Comparison of ENCODE assay signal across 26 mouse cellular contexts in genomic region chr17:30690181-30690580, GRCm38 (mm10).
DNase-seq lines count a peak whose midpoint lies in the region; ATAC-seq lines count a peak whose summit lies in the region.
"Had no signal": no experiment of that assay in that cellular context is flagged by ENCODE, and none has a peak within 500 bp of the region (broad histone marks: within the 10 kb centered on the region; RNA-seq: fewer than 3 reads in every experiment).

No protein-coding gene starts in this region.

- H3K9me3 ChIP-seq in stomach, embryonic 16.5 days (replicated peaks; ENCODE audit: control insufficient read depth, low read length): no peaks in the 10 kb centered on the region
- H3K9me3 ChIP-seq in liver, embryonic 11.5 days (ENCODE audit: control insufficient read depth, low read length): no peaks in the 10 kb centered on the region
- H3K9me3 ChIP-seq in midbrain, embryonic 16.5 days (replicated peaks; ENCODE audit: control insufficient read depth, low read length, poor library complexity, severe bottlenecking): no peaks in the 10 kb centered on the region
- H3K9me3 ChIP-seq: embryonic facial prominence, embryonic 10.5 days; embryonic facial prominence, embryonic 13.5 days; forebrain, embryonic 10.5 days; forebrain, embryonic 13.5 days; heart, embryonic 10.5 days; heart, embryonic 13.5 days; hindbrain, embryonic 12.5 days; hindbrain, embryonic 15.5 days had no signal

- no peak overlapping the region for H3K9ac ChIP-seq in stomach, embryonic 16.5 days (ENCODE audit: low read length)
- no peak overlapping the region for H3K9ac ChIP-seq in liver, embryonic 11.5 days (ENCODE audit: low read depth, low read length)
- H3K9ac ChIP-seq in midbrain, embryonic 16.5 days (ENCODE audit: low read depth, low read length): no peak overlapping the region
- H3K9ac ChIP-seq: embryonic facial prominence, embryonic 13.5 days; forebrain, embryonic 13.5 days; heart, embryonic 13.5 days; hindbrain, embryonic 12.5 days; hindbrain, embryonic 15.5 days had no signal

- no peaks in the 10 kb centered on the region for H3K36me3 ChIP-seq in stomach, embryonic 16.5 days (ENCODE audit: control insufficient read depth, insufficient read depth, low read length)
- no peaks in the 10 kb centered on the region for H3K36me3 ChIP-seq in liver, embryonic 11.5 days (ENCODE audit: control insufficient read depth, insufficient read depth, low read length)
- no peaks in the 10 kb centered on the region for H3K36me3 ChIP-seq in midbrain, embryonic 16.5 days (ENCODE audit: control insufficient read depth, insufficient read depth, low read length)
- H3K36me3 ChIP-seq: embryonic facial prominence, embryonic 10.5 days; embryonic facial prominence, embryonic 13.5 days; forebrain, embryonic 10.5 days; heart, embryonic 10.5 days; heart, embryonic 13.5 days; hindbrain, embryonic 12.5 days; hindbrain, embryonic 15.5 days had no signal

- ATAC-seq in cerebellum, adult (ENCODE audit: insufficient number of reproducible peaks, low FRiP score, low TSS enrichment): no peak
- ATAC-seq in stomach, embryonic 16.5 days (ENCODE audit: insufficient read depth, low FRiP score): peak; percentile 21; the same call in 1 of the 2 replicates
- ATAC-seq in liver, embryonic 11.5 days (replicated peaks; ENCODE audit: low FRiP score): no peak
- no peak for ATAC-seq in midbrain, embryonic 16.5 days
- ATAC-seq: activated CD4-positive, CD25-positive, alpha-beta regulatory T cell, adult 4 months; forebrain, embryonic 13.5 days; forebrain, embryonic 16.5 days; intestine, postnatal 0 days had no signal

- WGBS in stomach, embryonic 16.5 days: 77% methylated on average over 8 of the region's 8 CpGs
- 85% methylated on average over 8 of the region's 8 CpGs for WGBS in liver, embryonic 11.5 days
- WGBS in midbrain, embryonic 16.5 days: 73% methylated on average over 8 of the region's 8 CpGs

- H3K4me1 ChIP-seq in stomach, embryonic 16.5 days (ENCODE audit: control insufficient read depth, insufficient read depth, low read length): no peaks in the 10 kb centered on the region
- no peaks in the 10 kb centered on the region for H3K4me1 ChIP-seq in liver, embryonic 11.5 days (replicated peaks; ENCODE audit: control insufficient read depth, insufficient read depth, low read length)
- no peaks in the 10 kb centered on the region for H3K4me1 ChIP-seq in midbrain, embryonic 16.5 days (ENCODE audit: control insufficient read depth, insufficient read depth, low read length)
- H3K4me1 ChIP-seq: forebrain, embryonic 13.5 days; heart, embryonic 10.5 days; heart, embryonic 13.5 days; hindbrain, embryonic 12.5 days; hindbrain, embryonic 15.5 days had no signal

- H3K4me2 ChIP-seq in stomach, embryonic 16.5 days (ENCODE audit: low read depth, low read length): no peak overlapping the region
- H3K4me2 ChIP-seq in liver, embryonic 11.5 days: no peak overlapping the region
- no peak overlapping the region for H3K4me2 ChIP-seq in midbrain, embryonic 16.5 days (ENCODE audit: low read length)
- H3K4me2 ChIP-seq: embryonic facial prominence, embryonic 13.5 days; forebrain, embryonic 13.5 days; heart, embryonic 13.5 days; hindbrain, embryonic 12.5 days; hindbrain, embryonic 15.5 days had no signal

- no peaks in the 10 kb centered on the region for H3K27me3 ChIP-seq in stomach, embryonic 16.5 days (ENCODE audit: control insufficient read depth, insufficient read depth, low read length)
- H3K27me3 ChIP-seq in liver, embryonic 11.5 days (replicated peaks; ENCODE audit: control insufficient read depth, insufficient read depth, low read length): no peaks in the 10 kb centered on the region
- H3K27me3 ChIP-seq in midbrain, embryonic 16.5 days (ENCODE audit: control insufficient read depth, insufficient read depth, low read depth, low read length): no peaks in the 10 kb centered on the region
- H3K27me3 ChIP-seq: embryonic facial prominence, embryonic 13.5 days; forebrain, embryonic 13.5 days; heart, embryonic 13.5 days; hindbrain, embryonic 12.5 days; hindbrain, embryonic 15.5 days had no signal

- no peak overlapping the region for H3K27ac ChIP-seq in stomach, embryonic 16.5 days (ENCODE audit: low read length)
- H3K27ac ChIP-seq in liver, embryonic 11.5 days (ENCODE audit: low read depth, low read length): no peak overlapping the region
- no peak overlapping the region for H3K27ac ChIP-seq in midbrain, embryonic 16.5 days (ENCODE audit: low read length)
- H3K27ac ChIP-seq: embryonic facial prominence, embryonic 10.5 days; embryonic facial prominence, embryonic 13.5 days; forebrain, embryonic 10.5 days; forebrain, embryonic 13.5 days; heart, adult 2 months; heart, embryonic 10.5 days; heart, embryonic 13.5 days; hindbrain, embryonic 12.5 days; hindbrain, embryonic 15.5 days had no signal

- peak; percentile 2 for DNase-seq in cerebellum, adult 11 months
- DNase-seq in cerebellum, adult 18-20 months: no peak
- peak; percentile 12 for DNase-seq in cerebellum, adult 9-11 months
- DNase-seq in liver, embryonic 11.5 days (ENCODE audit: low spot score): no peak
- DNase-seq: adrenal gland, adult 8-10 months; adrenal gland, postnatal 25 days; embryo, embryonic 11 days; gastrocnemius, postnatal 10 days; gastrocnemius, postnatal 36 days; heart, adult 2 months; heart, postnatal 14 days; heart, postnatal 4 days had no signal

- H3K4me3 ChIP-seq in stomach, embryonic 16.5 days (replicated peaks; ENCODE audit: low read length): no peak overlapping the region
- no peak overlapping the region for H3K4me3 ChIP-seq in liver, embryonic 11.5 days (ENCODE audit: low read depth, low read length)
- H3K4me3 ChIP-seq in midbrain, embryonic 16.5 days (ENCODE audit: low read depth, low read length): no peak overlapping the region
- H3K4me3 ChIP-seq: embryonic facial prominence, embryonic 10.5 days; embryonic facial prominence, embryonic 13.5 days; forebrain, embryonic 10.5 days; forebrain, embryonic 13.5 days; heart, adult 2 months; heart, embryonic 10.5 days; heart, embryonic 13.5 days; hindbrain, embryonic 12.5 days; hindbrain, embryonic 15.5 days had no signal

Comparison
In these comparisons a context has a peak if more than half of its experiments do, and no peak if none do; other contexts are left out.
1. DNase-seq: peak in cerebellum, adult 11 months (single experiment) and cerebellum, adult 9-11 months (single experiment); none in cerebellum, adult 18-20 months (0 of 2) and liver, embryonic 11.5 days (single experiment).